Mouse (Mus musculus) forebrain, embryonic 15.5 days (tissue): ENCODE data around the gene 9930111J21Rik1. TPM values are rescaled to one million over a fixed set of nuclear protein-coding genes. Genes with fewer than 3 reads are reported as not detected.
"Not testable (repeated sequence)": the region's sequence is repeated elsewhere in the genome, so short reads cannot be mapped to it uniquely, and the experiment has no call there.

Source experiments
- ATAC-seq: fragments of 200-750 bp; cut with Nextera tagmentation; replicated peaks from 2 replicates; pipeline ENCODE4 v1.8.0; 2017; ENCODE audit warnings: mild to moderate bottlenecking, moderate TSS enrichment, moderate library complexity
- H3K27ac ChIP-seq: fragments of 300-500 bp; sonication (generic); replicated peaks from 2 replicates; pipeline ENCODE4 v1.5.1; 2015; ENCODE audit warnings: mild to moderate bottlenecking, inconsistent platforms
- H3K27me3 ChIP-seq: fragments of 300-500 bp; sonication (generic); 2 replicates; pipeline ENCODE4 v1.6.1; 2015; ENCODE audit warnings: inconsistent platforms
- H3K36me3 ChIP-seq: fragments of 300-500 bp; sonication (generic); 2 replicates; pipeline ENCODE4 v1.6.1; 2015; ENCODE audit warnings: mild to moderate bottlenecking, inconsistent platforms
- H3K4me1 ChIP-seq: fragments of 300-500 bp; sonication (generic); 2 replicates; pipeline ENCODE4 v1.6.1; 2015; ENCODE audit warnings: inconsistent platforms
- H3K4me2 ChIP-seq: fragments of 300-500 bp; sonication (generic); replicated peaks from 2 replicates; pipeline ENCODE4 v1.6.1; 2015; ENCODE audit warnings: mild to moderate bottlenecking, inconsistent platforms
- H3K4me3 ChIP-seq: fragments of 300-500 bp; sonication (generic); 2 replicates; pipeline ENCODE4 v1.5.1; 2015; ENCODE audit warnings: mild to moderate bottlenecking, inconsistent platforms
- H3K9ac ChIP-seq: fragments of 300-500 bp; sonication (generic); replicated peaks from 2 replicates; pipeline ENCODE4 v1.6.1; 2015; ENCODE audit warnings: mild to moderate bottlenecking, inconsistent platforms
- H3K9me3 ChIP-seq: fragments of 300-500 bp; sonication (generic); 2 replicates; pipeline ENCODE4 v1.6.1; 2016; ENCODE audit warnings: inconsistent platforms
- WGBS: fragments of 180-500 bp; shearing (Covaris S2); methylation state at CpG from one replicate; pipeline ENCODE4 v1.1.7; 2015; ENCODE audit warnings: mixed read lengths; 5-methylcytosine and 5-hydroxymethylcytosine counted together
- polyA plus RNA-seq: library from polyadenylated mRNA; unstranded; fragments of >200 nt; fragmentation: Nextera tagmentation; extraction: Ambion mirVana; gene quantifications from 2 replicates; pipeline ENCODE4 v1.2.1, GENCODE M21; 2015

9930111J21Rik1 gene
- polyA plus RNA-seq, 1 experiment from 2014 or later, result 0.55 TPM

DNA sequence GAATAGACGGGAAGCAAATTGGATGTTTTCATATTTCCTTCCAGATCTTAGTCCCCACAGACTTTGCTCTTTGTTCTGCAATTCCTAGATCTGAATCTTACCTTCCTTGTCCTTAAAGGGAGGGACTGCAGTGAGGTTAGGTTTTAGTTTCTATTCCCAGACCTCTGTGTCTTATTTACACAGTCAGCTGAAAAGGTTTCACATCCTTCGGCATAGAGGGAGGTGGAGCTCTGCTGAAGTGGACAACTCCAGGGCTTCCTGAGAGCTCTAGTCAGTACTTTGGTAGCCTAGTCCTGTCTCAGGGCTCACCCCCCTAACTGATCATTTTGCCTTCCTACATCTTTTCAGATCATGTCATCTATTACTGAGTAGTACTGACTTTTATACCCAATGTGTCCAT is 77.2 kb downstream of the 9930111J21Rik1 start, which contains the start of gene Gm5431:
Gene Gm5431 (minus strand): TSS at position 194 of the 400 bp plus-strand sequence.
- H3K9me3 ChIP-seq, result no peaks in the 10 kb centered on the region
- H3K36me3 ChIP-seq, result no peaks in the 10 kb centered on the region
- no peak within 1 kb of the TSS for H3K4me2 ChIP-seq
- WGBS, result 75% methylated on average over 2 of the region's 2 CpGs
- ATAC-seq, result no peak
- no peaks in the 10 kb centered on the region for H3K4me1 ChIP-seq
- H3K4me3 ChIP-seq, result no peak within 1 kb of the TSS
- no peak within 1 kb of the TSS for H3K27ac ChIP-seq
- H3K27me3 ChIP-seq, result no peaks in the 10 kb centered on the region
- no peak within 1 kb of the TSS for H3K9ac ChIP-seq

GRCm38 (mm10) chr11:48901567-48901930 is 77.6 kb downstream of the 9930111J21Rik1 start:
- H3K9ac ChIP-seq, H3K27me3 ChIP-seq, H3K4me1 ChIP-seq, H3K36me3 ChIP-seq, H3K9me3 ChIP-seq, H3K4me3 ChIP-seq, ATAC-seq, H3K27ac ChIP-seq, H3K4me2 ChIP-seq: not testable (repeated sequence)
- WGBS, result 93% methylated on average over 1 of the region's 1 CpGs

DNA sequence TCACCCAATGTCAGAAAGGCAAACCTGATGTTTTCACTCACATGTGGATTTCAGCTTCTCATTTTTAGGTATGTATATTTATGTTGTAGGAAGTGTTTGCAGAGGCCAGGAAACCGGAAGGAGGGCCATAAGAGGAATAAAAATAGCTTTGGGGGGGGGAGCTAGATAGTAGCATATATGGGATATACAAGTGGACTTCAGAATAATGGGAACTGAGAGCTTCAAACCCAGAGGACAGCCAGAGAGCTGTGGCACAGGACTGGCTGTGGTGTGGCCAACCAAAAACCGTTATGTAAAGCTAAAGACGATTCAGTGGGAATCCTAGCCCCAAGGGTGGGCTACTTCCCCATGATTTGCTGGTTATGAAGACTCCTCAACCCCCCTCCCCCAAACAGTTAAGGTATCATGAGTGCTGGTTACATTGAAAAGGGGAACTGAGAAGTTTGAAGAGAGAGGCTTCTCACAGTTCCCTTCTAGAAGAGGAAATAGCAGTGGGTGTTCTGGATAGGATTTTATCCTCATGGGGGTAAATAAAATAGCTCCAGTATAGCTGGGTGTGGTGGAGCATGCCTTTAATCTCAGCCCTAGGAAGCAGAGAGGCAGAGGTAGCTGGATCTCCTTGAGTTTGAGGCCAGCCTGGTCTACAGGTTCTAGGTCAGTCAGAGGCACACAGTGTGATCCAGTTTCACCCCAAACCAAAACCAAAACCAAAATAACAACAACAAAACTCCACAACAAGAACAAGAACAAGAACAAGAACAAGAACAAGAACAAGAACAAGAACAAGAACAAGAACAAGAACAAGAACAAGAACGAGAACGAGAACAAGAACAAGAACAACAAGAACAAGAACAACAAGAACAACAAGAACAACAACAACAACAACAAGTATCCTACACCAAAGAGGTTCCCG is 78.3 kb downstream of the 9930111J21Rik1 start:
- H3K4me3 ChIP-seq, H3K4me2 ChIP-seq, ATAC-seq, H3K36me3 ChIP-seq, H3K4me1 ChIP-seq, H3K27me3 ChIP-seq, H3K9ac ChIP-seq, H3K9me3 ChIP-seq, H3K27ac ChIP-seq: not testable (repeated sequence)
- 86% methylated on average over 6 of the region's 6 CpGs for WGBS

DNA sequence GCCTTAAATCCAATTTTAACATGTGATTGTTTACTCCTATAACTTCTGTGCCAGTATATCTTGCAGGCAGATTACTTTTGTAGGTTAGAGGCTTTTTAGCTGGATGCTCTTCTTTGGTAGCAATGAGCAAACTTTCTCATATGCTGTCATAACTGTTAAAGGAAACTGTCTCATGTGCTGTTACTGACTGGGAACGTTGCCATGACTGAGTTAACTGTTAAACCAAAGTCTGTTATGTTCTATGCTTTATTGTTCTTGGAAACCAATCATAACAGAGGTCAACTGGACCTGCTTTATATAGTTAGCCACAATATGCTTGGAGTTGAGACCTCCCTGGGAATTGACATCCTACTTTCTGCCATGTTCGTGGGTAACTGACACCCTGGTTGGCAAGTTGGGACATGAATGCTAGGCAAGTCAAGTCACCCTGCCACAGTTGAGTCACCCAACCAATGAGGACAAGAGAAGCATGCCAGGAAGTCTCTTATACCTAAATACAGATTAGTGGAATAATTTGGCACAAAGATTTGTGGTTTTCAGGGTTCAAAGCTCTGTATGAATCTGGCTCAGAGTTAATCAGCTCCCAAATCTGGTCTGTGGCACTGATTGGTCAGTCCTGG is 80.3 kb downstream of the 9930111J21Rik1 start:
- Histone ChIP-seq H3K27me3 (no peaks in the 10 kb centered on the region), H3K9me3 (no peaks in the 10 kb centered on the region), H3K27ac (no peak overlapping the region), H3K4me1 (no peaks in the 10 kb centered on the region), H3K36me3 (no peaks in the 10 kb centered on the region), H3K9ac (no peak overlapping the region), H3K4me3 (no peak overlapping the region), H3K4me2 (no peak overlapping the region)
- WGBS, result 58% methylated on average over 2 of the region's 2 CpGs
- ATAC-seq, result no peak

Other genes starting within 250 kb of the 9930111J21Rik1 start
- gene Rack1, start 179.1 kb downstream of the 9930111J21Rik1 start, polyA plus RNA-seq, result 475 and 481 TPM in 2 replicates
- gene Trim41, start 162.0 kb downstream of the 9930111J21Rik1 start, polyA plus RNA-seq, result 6.0 and 6.3 TPM in 2 replicates
- gene Trim7, start 153.3 kb downstream of the 9930111J21Rik1 start, polyA plus RNA-seq, result 1.4 and 1.7 TPM in 2 replicates
- gene Gm12184, start 152.7 kb downstream of the 9930111J21Rik1 start, polyA plus RNA-seq, result 4.5 and 5.8 TPM in 2 replicates
- gene Irgm1, start 107.7 kb downstream of the 9930111J21Rik1 start, polyA plus RNA-seq, result 1.6 and 1.9 TPM in 2 replicates
- gene Gm5431, start 77.2 kb downstream of the 9930111J21Rik1 start, polyA plus RNA-seq, result 0.11 and 0.14 TPM in 2 replicates
- 1.3 and 1.5 TPM in 2 replicates for gene Psme2b, start 33.2 kb downstream of the 9930111J21Rik1 start, polyA plus RNA-seq
- gene Olfr56, start 509 bp downstream of the 9930111J21Rik1 start, polyA plus RNA-seq, result not detected in 2 replicates
- gene Gm12185, start 12.8 kb upstream of the 9930111J21Rik1 start, polyA plus RNA-seq, result not detected in 2 replicates
- not detected in 2 replicates for gene Tgtp1, start 14.8 kb upstream of the 9930111J21Rik1 start, polyA plus RNA-seq
- gene 9930111J21Rik2, start 71.8 kb upstream of the 9930111J21Rik1 start, polyA plus RNA-seq, result 0.24 and 0.28 TPM in 2 replicates
- gene Tgtp2, start 84.8 kb upstream of the 9930111J21Rik1 start, polyA plus RNA-seq, result not detected in 2 replicates
- 0.38 and 0.54 TPM in 2 replicates for gene Ifi47, start 97.2 kb upstream of the 9930111J21Rik1 start, polyA plus RNA-seq
- not detected in 2 replicates for gene Olfr1396, start 135.5 kb upstream of the 9930111J21Rik1 start, polyA plus RNA-seq
- not detected in 2 replicates for gene Olfr1395, start 162.9 kb upstream of the 9930111J21Rik1 start, polyA plus RNA-seq
- gene Olfr1394, start 175.0 kb upstream of the 9930111J21Rik1 start, polyA plus RNA-seq, result not detected in 2 replicates
- gene Btnl9, start 207.8 kb upstream of the 9930111J21Rik1 start, polyA plus RNA-seq, result 0.09 TPM in 1 of 2 replicates, not detected in the other
- gene Zfp62, start 223.9 kb upstream of the 9930111J21Rik1 start, polyA plus RNA-seq, result 54.7 and 55.1 TPM in 2 replicates